Mouse (Mus musculus): ENCODE results near the gene Prelid3b.

The Prelid3b gene

GRCm38 (mm10) chr2:174472818-174473549 is at the start of gene Prelid3b:
TSS of gene Prelid3b (minus strand) at chr2:174473081.
- DNase-seq (ENCODE audit: low spot score): peak; percentile 99

DNA sequence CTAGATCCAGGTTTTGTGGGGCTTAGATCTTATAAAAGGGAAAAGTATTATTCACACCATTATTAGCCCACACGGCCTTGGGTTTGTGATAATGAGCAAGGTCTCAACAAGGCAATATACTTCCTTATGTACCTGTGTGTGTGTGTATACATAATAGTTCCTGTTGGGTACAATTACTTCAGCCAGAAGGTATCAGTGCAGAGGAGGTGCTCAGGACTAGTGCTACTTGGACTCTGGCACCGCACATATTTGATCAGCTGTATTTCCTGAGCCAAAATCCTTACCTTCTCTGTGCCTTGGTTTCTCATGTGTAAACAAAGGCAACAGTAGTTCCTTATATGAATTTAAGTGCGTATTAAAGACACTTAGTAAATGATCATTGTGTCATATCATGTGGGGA is 49.3 kb upstream of the Prelid3b start:
- no peak for DNase-seq (ENCODE audit: low spot score)

DNA sequence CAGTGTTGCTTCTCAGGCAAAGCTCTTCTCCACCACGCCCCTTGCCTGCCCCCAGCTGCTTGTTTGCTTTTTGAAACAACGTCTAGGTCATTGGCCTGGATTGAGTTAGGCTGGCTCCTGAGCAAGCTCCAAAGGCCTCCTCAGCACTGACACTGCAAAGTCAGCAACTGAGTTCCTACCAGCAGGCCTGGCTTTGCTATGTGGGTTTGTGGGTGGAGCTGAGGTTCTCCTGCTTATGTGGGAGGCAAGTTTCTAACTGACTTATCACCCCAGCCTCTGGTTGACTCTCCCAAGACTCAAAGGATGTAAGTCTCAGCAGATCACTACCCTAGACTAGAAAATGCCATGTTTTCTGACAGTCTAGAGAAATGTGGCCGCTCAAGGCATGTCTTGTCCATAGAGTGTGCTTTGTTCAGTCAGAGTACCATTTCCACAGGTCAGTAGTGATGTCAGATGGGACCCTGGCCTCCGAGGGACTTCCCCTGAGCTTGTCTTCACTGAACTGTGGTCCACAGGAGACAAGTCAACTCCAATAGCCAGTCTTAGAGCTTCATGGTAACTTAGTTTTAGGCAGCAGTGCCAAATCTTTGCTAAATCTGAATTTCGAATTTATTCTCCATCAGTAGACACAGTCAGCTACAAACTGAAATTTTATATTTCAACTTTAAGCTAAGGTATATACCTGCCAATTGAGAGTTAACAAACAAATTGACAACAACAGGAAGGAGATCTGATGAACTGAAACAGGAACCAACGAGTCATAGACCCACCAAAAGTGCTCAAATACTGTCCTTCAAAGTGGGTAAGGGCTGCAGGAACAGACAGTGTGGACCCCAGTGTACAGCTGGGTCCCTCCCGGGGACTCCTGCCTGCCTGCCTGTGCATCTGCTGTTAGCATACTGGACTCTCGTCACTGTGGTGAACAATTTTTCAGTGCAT is 44.5 kb upstream of the Prelid3b start:
- DNase-seq (ENCODE audit: low spot score): no peak

GRCm38 (mm10) chr2:174514887-174515286 is 42.0 kb upstream of the Prelid3b start:
- no peak for DNase-seq (ENCODE audit: low spot score)

- no peak for DNase-seq (ENCODE audit: low spot score)
These were observed 40.9 kb upstream of the Prelid3b start for GRCm38 (mm10) chr2:174513827-174514226.

GRCm38 (mm10) chr2:174509825-174510224 is 36.9 kb upstream of the Prelid3b start:
- no peak for DNase-seq (ENCODE audit: low spot score)

DNA sequence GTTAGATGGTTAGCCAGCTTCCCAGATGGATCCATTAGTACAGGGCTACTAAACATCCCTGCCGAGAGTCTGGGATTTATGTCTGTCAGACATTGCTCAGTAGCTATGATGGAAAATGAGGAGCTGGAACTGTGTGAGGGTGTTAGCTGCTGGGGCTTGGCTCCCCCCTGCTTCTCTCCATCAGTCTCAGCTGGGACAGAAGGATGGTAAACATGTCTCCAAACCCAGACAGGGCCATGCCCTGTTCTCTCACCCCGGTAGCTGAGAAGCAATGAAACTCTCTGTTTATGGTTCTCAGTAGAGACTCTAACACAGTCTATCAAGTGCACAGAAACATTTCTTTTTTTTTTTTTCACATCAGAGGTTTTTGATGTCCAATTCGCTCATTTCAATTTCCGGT is 35.1 kb upstream of the Prelid3b start:
- DNase-seq (ENCODE audit: low spot score): no peak

DNA sequence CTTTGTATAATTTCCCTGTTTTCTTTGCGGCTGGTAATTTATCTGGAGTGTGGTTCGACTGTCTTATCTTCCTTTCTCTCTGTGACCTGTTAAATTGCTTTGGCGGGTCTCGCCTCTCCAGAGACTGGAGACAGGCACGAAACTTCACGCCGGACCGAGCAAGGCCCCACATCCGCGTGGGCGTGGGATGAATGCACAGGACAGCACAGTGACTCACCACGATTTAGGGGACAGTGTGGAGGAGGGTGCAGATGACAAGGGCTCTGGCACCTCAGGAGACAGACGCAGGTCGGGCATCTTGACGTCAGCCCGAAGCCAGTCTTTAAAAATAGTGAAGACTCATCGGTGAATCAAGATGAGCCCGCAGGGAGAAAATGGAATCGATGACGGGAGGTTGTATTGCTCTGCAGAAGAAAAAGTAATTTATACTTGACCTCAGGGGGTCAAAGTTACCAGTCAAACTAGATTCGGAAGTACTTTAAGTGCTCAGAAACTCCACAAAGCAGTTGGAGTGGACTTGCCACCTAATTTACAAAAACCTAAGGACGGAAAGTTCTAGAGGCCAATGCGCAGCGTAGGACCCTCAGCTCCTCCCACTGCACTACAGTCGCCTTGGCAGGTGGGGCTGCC is 30.1 kb upstream of the Prelid3b start:
- DNase-seq (ENCODE audit: low spot score): no peak

GRCm38 (mm10) chr2:174502321-174502720 is 29.4 kb upstream of the Prelid3b start:
- no peak for DNase-seq (ENCODE audit: low spot score)

DNA sequence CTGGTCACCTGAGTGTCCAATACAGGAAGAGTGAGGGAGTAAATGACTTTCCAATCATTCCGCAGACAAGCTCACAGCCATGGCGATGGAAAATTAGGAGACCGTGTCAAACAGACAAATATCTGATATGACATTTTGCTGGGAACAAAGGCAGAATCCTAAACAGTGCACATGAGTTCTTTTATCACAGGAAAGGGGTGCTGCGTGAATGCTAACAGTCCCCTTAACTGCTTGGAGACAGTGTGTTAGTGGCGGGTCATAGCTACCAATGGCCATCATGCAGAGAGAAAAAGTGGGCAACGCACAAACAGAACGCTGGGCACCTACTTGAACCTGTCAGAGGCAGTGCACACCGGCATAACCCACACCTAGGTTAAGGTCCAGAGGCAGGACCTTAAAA is 28.6 kb upstream of the Prelid3b start:
- DNase-seq (ENCODE audit: low spot score): no peak

DNA sequence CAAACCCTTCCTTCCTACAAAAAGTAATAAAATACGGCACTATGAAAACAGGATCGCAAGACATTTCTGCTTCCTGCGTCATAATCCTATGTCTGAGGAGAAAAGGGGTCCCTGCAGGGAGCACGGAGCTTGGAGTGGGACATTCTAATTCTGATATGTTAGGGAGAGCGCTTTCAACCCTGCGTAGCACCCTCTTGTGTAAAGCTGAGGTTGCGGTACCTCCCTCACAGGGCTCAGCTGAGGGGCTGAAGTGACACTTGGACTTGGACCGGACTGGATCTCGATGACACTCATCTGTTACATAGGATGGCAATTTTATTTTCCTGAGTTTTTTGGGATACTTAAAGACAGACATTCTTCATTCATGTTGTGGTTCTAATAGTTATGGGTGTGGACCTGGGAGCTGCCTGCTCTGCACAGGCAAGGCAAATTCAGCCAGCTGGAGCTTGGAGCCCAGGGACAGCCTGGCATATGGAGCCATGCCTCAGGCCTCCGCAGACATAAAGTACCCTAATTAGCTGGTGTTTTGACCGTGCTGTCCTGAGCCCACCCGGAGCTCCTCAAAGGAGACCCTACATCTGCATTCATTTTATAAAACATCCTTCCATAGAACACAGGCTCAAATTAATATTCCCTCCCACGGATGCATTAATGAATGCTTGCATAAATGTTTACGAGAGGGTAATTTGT is 28.1 kb upstream of the Prelid3b start:
- DNase-seq (ENCODE audit: low spot score): no peak

GRCm38 (mm10) chr2:174492858-174493257 is 20.0 kb upstream of the Prelid3b start:
- DNase-seq (ENCODE audit: low spot score): no peak

- no peak for DNase-seq (ENCODE audit: low spot score)
These were observed 14.1 kb upstream of the Prelid3b start for GRCm38 (mm10) chr2:174487005-174487404.

DNA sequence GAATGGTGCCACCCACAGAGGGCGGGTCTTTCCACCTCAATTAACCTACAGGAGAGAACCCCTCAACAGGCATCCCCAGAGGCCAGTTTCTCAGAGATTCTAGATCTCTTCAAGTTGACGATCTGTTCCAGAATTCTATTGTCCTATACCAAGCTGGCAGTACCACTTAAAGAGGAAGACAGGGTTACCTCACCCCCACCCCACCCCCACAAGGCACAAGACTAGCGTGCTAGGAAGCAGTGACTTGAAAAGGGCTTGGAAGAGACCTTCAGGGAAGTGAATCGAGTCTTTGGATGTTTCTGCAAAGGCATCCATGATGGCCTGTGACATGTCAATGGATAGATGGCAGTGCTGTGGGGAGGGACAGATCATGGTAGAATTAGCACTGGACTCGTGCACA is 5.9 kb upstream of the Prelid3b start:
- no peak for DNase-seq (ENCODE audit: low spot score)

- no peak for DNase-seq (ENCODE audit: low spot score)
These were observed 4.8 kb upstream of the Prelid3b start for GRCm38 (mm10) chr2:174477543-174478319.

DNA sequence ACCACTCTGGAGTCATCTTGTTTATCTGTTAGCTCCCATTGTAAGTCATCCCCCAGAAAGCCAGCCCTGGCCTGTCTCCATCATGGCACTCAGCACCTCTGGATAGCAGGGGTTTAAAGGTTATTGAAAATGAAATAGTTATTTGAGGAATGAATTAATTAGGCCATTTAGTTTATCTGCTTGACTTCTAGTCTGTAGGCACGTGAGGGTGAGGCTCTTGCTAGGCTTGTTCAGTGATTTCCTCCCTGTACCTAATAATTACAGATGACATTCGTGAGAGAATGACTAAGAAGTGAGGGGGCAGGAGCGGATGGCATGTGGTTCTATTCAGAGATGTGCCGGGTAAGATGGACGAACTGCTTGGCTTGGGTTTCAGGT is 658 bp upstream of the Prelid3b start:
- no peak for DNase-seq (ENCODE audit: low spot score)

GRCm38 (mm10) chr2:174472407-174472806 is 474 bp downstream of the Prelid3b start:
- DNase-seq (ENCODE audit: low spot score): no peak

- DNase-seq (ENCODE audit: low spot score): no peak
These were observed 2.0 kb downstream of the Prelid3b start for GRCm38 (mm10) chr2:174470786-174471405.

- peak; percentile 25 for DNase-seq (ENCODE audit: low spot score)
These were observed 2.5 kb downstream of the Prelid3b start for GRCm38 (mm10) chr2:174470333-174470732.

- DNase-seq (ENCODE audit: low spot score): peak; percentile 93
These were observed 8.9 kb downstream of the Prelid3b start, which contains the start of gene Atp5e for GRCm38 (mm10) chr2:174463789-174464523. TSS of gene Atp5e (minus strand) at chr2:174464105.

Measured in ovary, adult 18-20 months (tissue).